Mouse (Mus musculus): ENCODE measurements at regions not wholly inside any gene's neighbourhood (a gene's known extent, or its start where the extent isn't known, plus 50 kb on each side); places are given as distances from the start of the nearest gene placed in this dataset.

DNA sequence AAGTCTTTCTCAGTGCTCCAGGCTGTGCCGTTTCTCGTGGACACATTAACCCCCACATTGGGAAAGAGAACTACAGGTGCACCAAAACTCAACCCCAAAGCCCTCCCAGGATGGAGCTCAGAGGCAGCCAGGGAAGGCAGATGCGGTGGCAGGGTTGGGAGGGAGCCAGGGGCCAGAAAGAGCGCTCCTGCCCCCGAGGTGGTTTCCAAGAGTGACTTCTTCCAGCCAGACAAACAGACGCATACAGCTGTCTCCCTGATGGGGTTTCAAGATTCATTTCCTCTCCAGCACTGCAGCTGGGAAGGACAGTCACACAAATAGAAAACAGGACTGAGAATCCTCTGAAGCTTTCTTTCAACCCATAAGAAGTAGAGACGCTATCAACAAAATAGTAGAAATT lies 303.5 kb downstream of the Tns1 start:
- Histone ChIP-seq H3K4me1 (replicated peaks; ENCODE audit: control insufficient read depth, insufficient read depth, low read length) (no peaks in the 10 kb centered on the region), H3K27me3 (replicated peaks; ENCODE audit: control insufficient read depth, insufficient read depth, low read length) (no peaks in the 10 kb centered on the region), H3K9me3 (ENCODE audit: control insufficient read depth, low read length) (no peaks in the 10 kb centered on the region), H3K36me3 (ENCODE audit: control insufficient read depth, insufficient read depth) (no peaks in the 10 kb centered on the region), H3K27ac (ENCODE audit: low read length) (no peak overlapping the region), H3K4me2 (ENCODE audit: low read length) (no peak overlapping the region), H3K4me3 (replicated peaks; ENCODE audit: low read length) (no peak overlapping the region), H3K9ac (replicated peaks; ENCODE audit: low read depth, low read length) (no peak overlapping the region)
- no peak for ATAC-seq
- WGBS: 79% methylated on average over 7 of the region's 7 CpGs

GRCm38 (mm10) chr1:73807206-73807605 lies 317.0 kb downstream of the Tns1 start:
- H3K4me3 ChIP-seq (replicated peaks; ENCODE audit: low read length): no peak overlapping the region
- no peaks in the 10 kb centered on the region for H3K4me1 ChIP-seq (replicated peaks; ENCODE audit: control insufficient read depth, insufficient read depth, low read length)
- H3K9me3 ChIP-seq (ENCODE audit: control insufficient read depth, low read length): no peaks in the 10 kb centered on the region
- H3K27ac ChIP-seq (ENCODE audit: low read length): no peak overlapping the region
- H3K36me3 ChIP-seq (ENCODE audit: control insufficient read depth, insufficient read depth): no peaks in the 10 kb centered on the region
- no peak overlapping the region for H3K4me2 ChIP-seq (ENCODE audit: low read length)
- no peaks in the 10 kb centered on the region for H3K27me3 ChIP-seq (replicated peaks; ENCODE audit: control insufficient read depth, insufficient read depth, low read length)
- WGBS: 68% methylated on average over 3 of the region's 3 CpGs
- H3K9ac ChIP-seq (replicated peaks; ENCODE audit: low read depth, low read length): no peak overlapping the region
- ATAC-seq: no peak

- ATAC-seq: no peak
- WGBS: 87% methylated on average over 9 of the region's 9 CpGs
These were observed 319.1 kb downstream of the Tns1 start for GRCm38 (mm10) chr1:73805156-73805555.

DNA sequence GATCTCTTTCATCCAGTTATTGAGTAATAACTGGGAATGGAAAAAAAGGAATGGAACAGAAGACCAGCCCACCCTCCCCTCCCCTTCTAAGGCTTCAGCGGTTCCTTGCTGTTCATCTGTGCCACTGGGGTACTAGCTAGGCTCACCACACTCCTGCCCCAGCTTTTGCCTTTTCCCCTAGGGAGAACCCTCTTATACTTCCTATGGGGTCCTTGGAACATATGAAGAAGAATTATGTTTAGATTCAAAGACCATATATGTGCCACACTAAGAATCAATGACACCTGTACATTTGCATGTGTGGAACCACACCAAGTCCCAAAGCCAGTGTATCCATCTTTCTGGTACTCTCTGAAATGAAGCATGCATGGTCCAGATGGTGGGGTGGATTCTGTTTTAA lies 324.3 kb downstream of the Tns1 start:
- Histone ChIP-seq H3K9ac (replicated peaks; ENCODE audit: low read depth, low read length) (no peak overlapping the region), H3K4me3 (replicated peaks; ENCODE audit: low read length) (no peak overlapping the region), H3K36me3 (ENCODE audit: control insufficient read depth, insufficient read depth) (no peaks in the 10 kb centered on the region), H3K27ac (ENCODE audit: low read length) (no peak overlapping the region), H3K4me2 (ENCODE audit: low read length) (no peak overlapping the region), H3K27me3 (replicated peaks; ENCODE audit: control insufficient read depth, insufficient read depth, low read length) (no peaks in the 10 kb centered on the region), H3K9me3 (ENCODE audit: control insufficient read depth, low read length) (peaks cover 2% of the 10 kb centered on the region; the same call in 1 of the 2 replicates), H3K4me1 (replicated peaks; ENCODE audit: control insufficient read depth, insufficient read depth, low read length) (no peaks in the 10 kb centered on the region)
- 93% methylated on average over 1 of the region's 1 CpGs for WGBS
- ATAC-seq: no peak

More at GRCm38 (mm10) chr1:73805156-73805555, 319.1 kb downstream of the Tns1 start:
- H3K27me3 ChIP-seq (replicated peaks; ENCODE audit: control insufficient read depth, insufficient read depth, low read length): no peaks in the 10 kb centered on the region
- no peak overlapping the region for H3K4me2 ChIP-seq (ENCODE audit: low read length)
- H3K9me3 ChIP-seq (ENCODE audit: control insufficient read depth, low read length): peaks cover 2% of the 10 kb centered on the region; the same call in 1 of the 2 replicates
- no peak overlapping the region for H3K9ac ChIP-seq (replicated peaks; ENCODE audit: low read depth, low read length)
- no peaks in the 10 kb centered on the region for H3K4me1 ChIP-seq (replicated peaks; ENCODE audit: control insufficient read depth, insufficient read depth, low read length)
- no peak overlapping the region for H3K4me3 ChIP-seq (replicated peaks; ENCODE audit: low read length)
- H3K36me3 ChIP-seq (ENCODE audit: control insufficient read depth, insufficient read depth): no peaks in the 10 kb centered on the region
- H3K27ac ChIP-seq (ENCODE audit: low read length): no peak overlapping the region

- Histone ChIP-seq H3K27me3 (replicated peaks; ENCODE audit: control insufficient read depth, insufficient read depth, low read length) (no peaks in the 10 kb centered on the region), H3K9ac (replicated peaks; ENCODE audit: low read depth, low read length) (no peak overlapping the region), H3K36me3 (ENCODE audit: control insufficient read depth, insufficient read depth) (no peaks in the 10 kb centered on the region), H3K27ac (ENCODE audit: low read length) (no peak overlapping the region), H3K4me1 (replicated peaks; ENCODE audit: control insufficient read depth, insufficient read depth, low read length) (no peaks in the 10 kb centered on the region), H3K4me3 (replicated peaks; ENCODE audit: low read length) (no peak overlapping the region), H3K4me2 (ENCODE audit: low read length) (no peak overlapping the region), H3K9me3 (ENCODE audit: control insufficient read depth, low read length) (peaks cover 2% of the 10 kb centered on the region; the same call in 1 of the 2 replicates)
- no peak for ATAC-seq
- 74% methylated on average over 8 of the region's 8 CpGs for WGBS
These were observed 325.0 kb downstream of the Tns1 start for GRCm38 (mm10) chr1:73799246-73799645.

GRCm38 (mm10) chr1:73797858-73798257 lies 326.4 kb downstream of the Tns1 start:
- H3K27ac ChIP-seq (ENCODE audit: low read length): no peak overlapping the region
- no peaks in the 10 kb centered on the region for H3K27me3 ChIP-seq (replicated peaks; ENCODE audit: control insufficient read depth, insufficient read depth, low read length)
- 87% methylated on average over 2 of the region's 2 CpGs for WGBS
- no peak overlapping the region for H3K4me2 ChIP-seq (ENCODE audit: low read length)
- no peak for ATAC-seq
- H3K4me1 ChIP-seq (replicated peaks; ENCODE audit: control insufficient read depth, insufficient read depth, low read length): no peaks in the 10 kb centered on the region
- H3K9me3 ChIP-seq (ENCODE audit: control insufficient read depth, low read length): peaks cover 2% of the 10 kb centered on the region; the same call in 1 of the 2 replicates
- no peak overlapping the region for H3K4me3 ChIP-seq (replicated peaks; ENCODE audit: low read length)
- no peaks in the 10 kb centered on the region for H3K36me3 ChIP-seq (ENCODE audit: control insufficient read depth, insufficient read depth)
- no peak overlapping the region for H3K9ac ChIP-seq (replicated peaks; ENCODE audit: low read depth, low read length)

- H3K4me3 ChIP-seq (replicated peaks; ENCODE audit: low read length): no peak overlapping the region
- peaks cover 2% of the 10 kb centered on the region; the same call in 1 of the 2 replicates for H3K9me3 ChIP-seq (ENCODE audit: control insufficient read depth, low read length)
- H3K27ac ChIP-seq (ENCODE audit: low read length): no peak overlapping the region
- H3K27me3 ChIP-seq (replicated peaks; ENCODE audit: control insufficient read depth, insufficient read depth, low read length): no peaks in the 10 kb centered on the region
- ATAC-seq: no peak
- H3K9ac ChIP-seq (replicated peaks; ENCODE audit: low read depth, low read length): no peak overlapping the region
- H3K4me2 ChIP-seq (ENCODE audit: low read length): no peak overlapping the region
- no peaks in the 10 kb centered on the region for H3K36me3 ChIP-seq (ENCODE audit: control insufficient read depth, insufficient read depth)
- 90% methylated on average over 2 of the region's 2 CpGs for WGBS
- no peaks in the 10 kb centered on the region for H3K4me1 ChIP-seq (replicated peaks; ENCODE audit: control insufficient read depth, insufficient read depth, low read length)
These were observed 326.8 kb downstream of the Tns1 start for GRCm38 (mm10) chr1:73797413-73797812.

GRCm38 (mm10) chr1:73793871-73794270 lies 330.4 kb downstream of the Tns1 start:
- ATAC-seq: no peak
- 87% methylated on average over 4 of the region's 4 CpGs for WGBS
- H3K9ac ChIP-seq (replicated peaks; ENCODE audit: low read depth, low read length): no peak overlapping the region

GRCm38 (mm10) chr1:73793256-73793655 lies 331.0 kb downstream of the Tns1 start:
- H3K36me3 ChIP-seq (ENCODE audit: control insufficient read depth, insufficient read depth): no peaks in the 10 kb centered on the region
- no peak overlapping the region for H3K9ac ChIP-seq (replicated peaks; ENCODE audit: low read depth, low read length)
- no peak overlapping the region for H3K4me2 ChIP-seq (ENCODE audit: low read length)
- H3K4me3 ChIP-seq (replicated peaks; ENCODE audit: low read length): no peak overlapping the region
- H3K27me3 ChIP-seq (replicated peaks; ENCODE audit: control insufficient read depth, insufficient read depth, low read length): no peaks in the 10 kb centered on the region
- H3K9me3 ChIP-seq (ENCODE audit: control insufficient read depth, low read length): no peaks in the 10 kb centered on the region
- no peak for ATAC-seq
- 83% methylated on average over 3 of the region's 3 CpGs for WGBS
- no peak overlapping the region for H3K27ac ChIP-seq (ENCODE audit: low read length)
- no peaks in the 10 kb centered on the region for H3K4me1 ChIP-seq (replicated peaks; ENCODE audit: control insufficient read depth, insufficient read depth, low read length)

More at GRCm38 (mm10) chr1:73793871-73794270, 330.4 kb downstream of the Tns1 start:
- H3K4me3 ChIP-seq (replicated peaks; ENCODE audit: low read length): no peak overlapping the region
- H3K4me1 ChIP-seq (replicated peaks; ENCODE audit: control insufficient read depth, insufficient read depth, low read length): no peaks in the 10 kb centered on the region
- no peaks in the 10 kb centered on the region for H3K27me3 ChIP-seq (replicated peaks; ENCODE audit: control insufficient read depth, insufficient read depth, low read length)
- no peak overlapping the region for H3K4me2 ChIP-seq (ENCODE audit: low read length)
- no peak overlapping the region for H3K27ac ChIP-seq (ENCODE audit: low read length)
- no peaks in the 10 kb centered on the region for H3K36me3 ChIP-seq (ENCODE audit: control insufficient read depth, insufficient read depth)
- H3K9me3 ChIP-seq (ENCODE audit: control insufficient read depth, low read length): no peaks in the 10 kb centered on the region

- H3K36me3 ChIP-seq (ENCODE audit: control insufficient read depth, insufficient read depth): no peaks in the 10 kb centered on the region
- no peaks in the 10 kb centered on the region for H3K9me3 ChIP-seq (ENCODE audit: control insufficient read depth, low read length)
- H3K9ac ChIP-seq (replicated peaks; ENCODE audit: low read depth, low read length): no peak overlapping the region
- H3K4me3 ChIP-seq (replicated peaks; ENCODE audit: low read length): no peak overlapping the region
- ATAC-seq: no peak
- no peaks in the 10 kb centered on the region for H3K27me3 ChIP-seq (replicated peaks; ENCODE audit: control insufficient read depth, insufficient read depth, low read length)
- 93% methylated on average over 5 of the region's 5 CpGs for WGBS
- no peak overlapping the region for H3K4me2 ChIP-seq (ENCODE audit: low read length)
- H3K4me1 ChIP-seq (replicated peaks; ENCODE audit: control insufficient read depth, insufficient read depth, low read length): no peaks in the 10 kb centered on the region
- no peak overlapping the region for H3K27ac ChIP-seq (ENCODE audit: low read length)
These were observed 331.9 kb downstream of the Tns1 start for GRCm38 (mm10) chr1:73792311-73792710.
